Mouse (Mus musculus) liver (tissue): Measurements from ENCODE around the gene Card9.
"Not testable (repeated sequence)": the region's sequence is repeated elsewhere in the genome, so short reads cannot be mapped to it uniquely, and the experiment has no call there.

Source experiments
- DNase-seq: peaks from one replicate; pipeline ENCODE4 v3.0.0-alpha.2; 2020; ENCODE audit warnings: mixed read lengths

Gene Card9

GRCm38 (mm10) chr2:26360772-26361171 lies at the start of gene Card9:
Card9 (minus strand) TSS chr2:26360918.
- DNase-seq, result peak; percentile 31

- DNase-seq, result no peak
Observed at GRCm38 (mm10) chr2:26410091-26410490, 49.4 kb upstream of the Card9 start.

- DNase-seq, result no peak
Observed at GRCm38 (mm10) chr2:26409362-26409761, 48.6 kb upstream of the Card9 start.

GRCm38 (mm10) chr2:26408515-26409356 lies 48.0 kb upstream of the Card9 start, which contains the start of gene Inpp5e:
Inpp5e (minus strand) TSS chr2:26409203.
- DNase-seq, result peak; percentile 97

GRCm38 (mm10) chr2:26403306-26403705 lies 42.6 kb upstream of the Card9 start:
- DNase-seq, result no peak

GRCm38 (mm10) chr2:26402265-26402664 lies 41.5 kb upstream of the Card9 start:
- no peak for DNase-seq

- DNase-seq, result peak; percentile 39
Observed at GRCm38 (mm10) chr2:26401023-26401422, 40.3 kb upstream of the Card9 start.

GRCm38 (mm10) chr2:26400296-26400695 lies 39.6 kb upstream of the Card9 start:
- DNase-seq, result no peak

- DNase-seq, result no peak
Observed at GRCm38 (mm10) chr2:26399647-26400046, 38.9 kb upstream of the Card9 start.

- DNase-seq, result no peak
Observed at GRCm38 (mm10) chr2:26398978-26399377, 38.3 kb upstream of the Card9 start.

- DNase-seq, result no peak
Observed at GRCm38 (mm10) chr2:26391617-26392016, 30.9 kb upstream of the Card9 start.

GRCm38 (mm10) chr2:26390954-26391353 lies 30.2 kb upstream of the Card9 start:
- DNase-seq, result no peak

- peak; percentile 87 for DNase-seq
Observed at GRCm38 (mm10) chr2:26389154-26389690, 28.5 kb upstream of the Card9 start, which contains the start of the genes Entr1 and Pmpca. Entr1 (minus strand) TSS chr2:26389316. Pmpca (plus strand) TSS chr2:26389339.

GRCm38 (mm10) chr2:26388682-26389153 lies 28.0 kb upstream of the Card9 start:
- no peak for DNase-seq

- DNase-seq, result no peak
Observed at GRCm38 (mm10) chr2:26387713-26388112, 27.0 kb upstream of the Card9 start.

GRCm38 (mm10) chr2:26380871-26381270 lies 20.2 kb upstream of the Card9 start:
- not testable (repeated sequence) for DNase-seq

- peak; percentile 88 for DNase-seq
Observed at GRCm38 (mm10) chr2:26380131-26380771, 19.5 kb upstream of the Card9 start, which contains the start of gene Snapc4. Snapc4 (minus strand) TSS chr2:26380653.

- no peak for DNase-seq
Observed at GRCm38 (mm10) chr2:26372396-26372795, 11.7 kb upstream of the Card9 start.

GRCm38 (mm10) chr2:26368572-26368971 lies 7.9 kb upstream of the Card9 start:
- no peak for DNase-seq

GRCm38 (mm10) chr2:26367911-26368310 lies 7.2 kb upstream of the Card9 start:
- no peak for DNase-seq

GRCm38 (mm10) chr2:26364738-26365465 lies 4.2 kb upstream of the Card9 start:
- no peak for DNase-seq

GRCm38 (mm10) chr2:26363481-26363880 lies 2.8 kb upstream of the Card9 start:
- DNase-seq, result no peak

GRCm38 (mm10) chr2:26362991-26363390 lies 2.3 kb upstream of the Card9 start:
- no peak for DNase-seq
